Mouse (Mus musculus): ENCODE measurements at regions not wholly inside any gene's neighbourhood (a gene's known extent, or its start where the extent isn't known, plus 50 kb on each side); places are given as distances from the start of the nearest gene placed in this dataset.

- intact Hi-C loops (cut with DNase I; ENCODE audit: low total_unique reads) = no loop called here
- DNase-seq = no peak
Measured at GRCm38 (mm10) chr2:114812903-114813290, 158.1 kb upstream of the Dph6 start.

- DNase-seq = no peak
- intact Hi-C loops (cut with DNase I; ENCODE audit: low total_unique reads) = no loop called here
Measured at GRCm38 (mm10) chr2:114822657-114823056, 167.9 kb upstream of the Dph6 start.

GRCm38 (mm10) chr2:114828192-114828591 is 173.4 kb upstream of the Dph6 start:
- intact Hi-C loops (cut with DNase I; ENCODE audit: low total_unique reads) = no loop called here
- DNase-seq = no peak

GRCm38 (mm10) chr2:114835694-114836093 is 180.9 kb upstream of the Dph6 start:
- intact Hi-C loops (cut with DNase I; ENCODE audit: low total_unique reads) = no loop called here
- DNase-seq = no peak

- no peak for DNase-seq
- intact Hi-C loops (cut with DNase I; ENCODE audit: low total_unique reads) = no loop called here
Measured at GRCm38 (mm10) chr2:114843696-114844388, 189.1 kb upstream of the Dph6 start.

- intact Hi-C loops (cut with DNase I; ENCODE audit: low total_unique reads) = no loop called here
- DNase-seq = no peak
Measured at GRCm38 (mm10) chr2:114844389-114844771, 189.6 kb upstream of the Dph6 start.

GRCm38 (mm10) chr2:114848439-114848838 is 193.7 kb upstream of the Dph6 start:
- intact Hi-C loops (cut with DNase I; ENCODE audit: low total_unique reads) = no loop called here
- no peak for DNase-seq

- intact Hi-C loops (cut with DNase I; ENCODE audit: low total_unique reads) = no loop called here
Measured at GRCm38 (mm10) chr2:114848914-114849313, 194.2 kb upstream of the Dph6 start.

GRCm38 (mm10) chr2:114853715-114854530 is 199.2 kb upstream of the Dph6 start:
- intact Hi-C loops (cut with DNase I; ENCODE audit: low total_unique reads) = no loop called here

More at GRCm38 (mm10) chr2:114848914-114849313, 194.2 kb upstream of the Dph6 start:
- no peak for DNase-seq

GRCm38 (mm10) chr2:114872272-114872671 is 217.5 kb upstream of the Dph6 start:
- intact Hi-C loops (cut with DNase I; ENCODE audit: low total_unique reads) = no loop called here

More at GRCm38 (mm10) chr2:114853715-114854530, 199.2 kb upstream of the Dph6 start:
- peak; percentile 32 for DNase-seq

GRCm38 (mm10) chr2:114873090-114873489 is 218.3 kb upstream of the Dph6 start:
- intact Hi-C loops (cut with DNase I; ENCODE audit: low total_unique reads) = no loop called here
- DNase-seq = no peak

More at GRCm38 (mm10) chr2:114872272-114872671, 217.5 kb upstream of the Dph6 start:
- DNase-seq = no peak

GRCm38 (mm10) chr2:114879084-114879483 is 224.3 kb upstream of the Dph6 start:
- DNase-seq = no peak
- intact Hi-C loops (cut with DNase I; ENCODE audit: low total_unique reads) = no loop called here

GRCm38 (mm10) chr2:114879784-114880183 is 225.0 kb upstream of the Dph6 start:
- DNase-seq = no peak
- intact Hi-C loops (cut with DNase I; ENCODE audit: low total_unique reads) = no loop called here

- DNase-seq = no peak
- intact Hi-C loops (cut with DNase I; ENCODE audit: low total_unique reads) = no loop called here
Measured at GRCm38 (mm10) chr2:114885734-114886260, 231.0 kb upstream of the Dph6 start.

GRCm38 (mm10) chr2:114898812-114899211 is 244.0 kb upstream of the Dph6 start:
- intact Hi-C loops (cut with DNase I; ENCODE audit: low total_unique reads) = no loop called here
- no peak for DNase-seq

GRCm38 (mm10) chr2:114911845-114912500 is 257.2 kb upstream of the Dph6 start:
- intact Hi-C loops (cut with DNase I; ENCODE audit: low total_unique reads) = no loop called here
- no peak for DNase-seq

GRCm38 (mm10) chr2:114915025-114915690 is 260.4 kb upstream of the Dph6 start:
- intact Hi-C loops (cut with DNase I; ENCODE audit: low total_unique reads) = no loop called here
- no peak for DNase-seq

GRCm38 (mm10) chr2:114918420-114919332 is 263.9 kb upstream of the Dph6 start:
- no peak for DNase-seq
- intact Hi-C loops (cut with DNase I; ENCODE audit: low total_unique reads) = no loop called here

- DNase-seq = no peak
- intact Hi-C loops (cut with DNase I; ENCODE audit: low total_unique reads) = no loop called here
Measured at GRCm38 (mm10) chr2:114923911-114924310, 269.1 kb upstream of the Dph6 start.
